Mouse (Mus musculus): ENCODE results near the gene OR5BS1P. TPM values are rescaled to one million over a fixed set of nuclear protein-coding genes. Genes with fewer than 3 reads are reported as not detected.
"Not testable (repeated sequence)": the region's sequence is repeated elsewhere in the genome, so short reads cannot be mapped to it uniquely, and the experiment has no call there.

The OR5BS1P gene
- polyA plus RNA-seq, 1 experiment from 2014 or later: not detected

- H3K4me1 ChIP-seq: peaks cover 5% of the 10 kb centered on the region; the same call in 1 of the 2 replicates
- H3K4me3 ChIP-seq: peak overlapping the region; percentile 17; the same call in 1 of the 2 replicates
- H3K4me2 ChIP-seq: peak overlapping the region; percentile 40
- no peak overlapping the region for H3K9ac ChIP-seq
- H3K27ac ChIP-seq: no peak overlapping the region
- ATAC-seq (replicated peaks): no peak; the same call in 1 of the 2 replicates
- no peaks in the 10 kb centered on the region for H3K36me3 ChIP-seq (replicated peaks)
- no peaks in the 10 kb centered on the region for H3K9me3 ChIP-seq
- WGBS: 22% methylated on average over 25 of the region's 25 CpGs
- no peaks in the 10 kb centered on the region for H3K27me3 ChIP-seq (replicated peaks)
Measured at GRCm38 (mm10) chr15:98510438-98511385, 41.0 kb downstream of the OR5BS1P start.

GRCm38 (mm10) chr15:98511386-98511928, 41.8 kb downstream of the OR5BS1P start:
- H3K4me3 ChIP-seq: no peak overlapping the region
- no peaks in the 10 kb centered on the region for H3K36me3 ChIP-seq (replicated peaks)
- 45% methylated on average over 13 of the region's 13 CpGs for WGBS
- H3K9ac ChIP-seq: no peak overlapping the region
- ATAC-seq (replicated peaks): no peak
- no peaks in the 10 kb centered on the region for H3K27me3 ChIP-seq (replicated peaks)
- peaks cover 5% of the 10 kb centered on the region; the same call in 1 of the 2 replicates for H3K4me1 ChIP-seq
- no peaks in the 10 kb centered on the region for H3K9me3 ChIP-seq
- no peak overlapping the region for H3K4me2 ChIP-seq
- H3K27ac ChIP-seq: no peak overlapping the region

- no peaks in the 10 kb centered on the region for H3K9me3 ChIP-seq
- 48% methylated on average over 8 of the region's 8 CpGs for WGBS
- H3K4me3 ChIP-seq: no peak overlapping the region
- no peak for ATAC-seq (replicated peaks)
- H3K4me2 ChIP-seq: no peak overlapping the region
- H3K4me1 ChIP-seq: peaks cover 5% of the 10 kb centered on the region; the same call in 1 of the 2 replicates
- H3K27ac ChIP-seq: no peak overlapping the region
- no peak overlapping the region for H3K9ac ChIP-seq
- no peaks in the 10 kb centered on the region for H3K27me3 ChIP-seq (replicated peaks)
- no peaks in the 10 kb centered on the region for H3K36me3 ChIP-seq (replicated peaks)
Measured at GRCm38 (mm10) chr15:98512232-98512631, 42.5 kb downstream of the OR5BS1P start.

GRCm38 (mm10) chr15:98512799-98513321, 43.2 kb downstream of the OR5BS1P start:
- no peaks in the 10 kb centered on the region for H3K27me3 ChIP-seq (replicated peaks)
- no peak overlapping the region for H3K4me2 ChIP-seq
- no peak overlapping the region for H3K27ac ChIP-seq
- ATAC-seq (replicated peaks): no peak
- WGBS: 59% methylated on average over 17 of the region's 17 CpGs
- H3K9ac ChIP-seq: no peak overlapping the region
- no peak overlapping the region for H3K4me3 ChIP-seq
- peaks cover 2% of the 10 kb centered on the region; the same call in 1 of the 2 replicates for H3K36me3 ChIP-seq (replicated peaks)
- H3K4me1 ChIP-seq: peaks cover 5% of the 10 kb centered on the region; the same call in 1 of the 2 replicates
- no peaks in the 10 kb centered on the region for H3K9me3 ChIP-seq

- H3K27ac ChIP-seq; H3K9ac ChIP-seq; H3K4me3 ChIP-seq; H3K27me3 ChIP-seq (replicated peaks); H3K4me1 ChIP-seq; H3K4me2 ChIP-seq; ATAC-seq (replicated peaks); H3K36me3 ChIP-seq (replicated peaks); H3K9me3 ChIP-seq: not testable (repeated sequence)
- 73% methylated on average over 3 of the region's 3 CpGs for WGBS
Measured at GRCm38 (mm10) chr15:98513676-98514075, 44.0 kb downstream of the OR5BS1P start.

- H3K27ac ChIP-seq: no peak overlapping the region
- H3K36me3 ChIP-seq (replicated peaks): peaks cover 8% of the 10 kb centered on the region; the same call in 1 of the 2 replicates
- H3K4me2 ChIP-seq: no peak overlapping the region
- 87% methylated on average over 8 of the region's 8 CpGs for WGBS
- H3K4me1 ChIP-seq: peaks cover 5% of the 10 kb centered on the region; the same call in 1 of the 2 replicates
- H3K9ac ChIP-seq: no peak overlapping the region
- ATAC-seq (replicated peaks): no peak
- no peak overlapping the region for H3K4me3 ChIP-seq
- no peaks in the 10 kb centered on the region for H3K9me3 ChIP-seq
- no peaks in the 10 kb centered on the region for H3K27me3 ChIP-seq (replicated peaks)
Measured at GRCm38 (mm10) chr15:98514146-98514545, 44.5 kb downstream of the OR5BS1P start.

- WGBS: 91% methylated on average over 2 of the region's 2 CpGs
- H3K4me2 ChIP-seq; H3K4me1 ChIP-seq; H3K9me3 ChIP-seq; ATAC-seq (replicated peaks); H3K27ac ChIP-seq; H3K27me3 ChIP-seq (replicated peaks); H3K9ac ChIP-seq; H3K4me3 ChIP-seq: not testable (repeated sequence)
- H3K36me3 ChIP-seq (replicated peaks): peaks cover 13% of the 10 kb centered on the region; the same call in 1 of the 2 replicates
Measured at GRCm38 (mm10) chr15:98514845-98515244, 45.1 kb downstream of the OR5BS1P start.

- H3K27me3 ChIP-seq (replicated peaks): no peaks in the 10 kb centered on the region
- peaks cover 28% of the 10 kb centered on the region; the same call in 1 of the 2 replicates for H3K36me3 ChIP-seq (replicated peaks)
- WGBS: 71% methylated on average over 16 of the region's 16 CpGs
- H3K4me2 ChIP-seq: no peak overlapping the region
- H3K9ac ChIP-seq: no peak overlapping the region
- H3K4me1 ChIP-seq: no peaks in the 10 kb centered on the region
- ATAC-seq (replicated peaks): no peak
- no peaks in the 10 kb centered on the region for H3K9me3 ChIP-seq
- no peak overlapping the region for H3K27ac ChIP-seq
- H3K4me3 ChIP-seq: no peak overlapping the region
Measured at GRCm38 (mm10) chr15:98517380-98518355, 48.0 kb downstream of the OR5BS1P start.

GRCm38 (mm10) chr15:98521245-98521644, 51.5 kb downstream of the OR5BS1P start:
- ATAC-seq (replicated peaks): no peak
- no peaks in the 10 kb centered on the region for H3K4me1 ChIP-seq
- no peaks in the 10 kb centered on the region for H3K9me3 ChIP-seq
- H3K36me3 ChIP-seq (replicated peaks): peaks cover 48% of the 10 kb centered on the region
- no peak overlapping the region for H3K4me3 ChIP-seq
- H3K9ac ChIP-seq: no peak overlapping the region
- H3K27ac ChIP-seq: no peak overlapping the region
- H3K4me2 ChIP-seq: no peak overlapping the region
- WGBS: 91% methylated on average over 3 of the region's 3 CpGs
- no peaks in the 10 kb centered on the region for H3K27me3 ChIP-seq (replicated peaks)

GRCm38 (mm10) chr15:98526057-98526456, 56.4 kb downstream of the OR5BS1P start:
- peaks cover 61% of the 10 kb centered on the region for H3K36me3 ChIP-seq (replicated peaks)
- WGBS: 76% methylated on average over 5 of the region's 5 CpGs
- H3K9me3 ChIP-seq: no peaks in the 10 kb centered on the region
- no peaks in the 10 kb centered on the region for H3K27me3 ChIP-seq (replicated peaks)
- H3K4me3 ChIP-seq: no peak overlapping the region
- no peak overlapping the region for H3K9ac ChIP-seq
- H3K4me2 ChIP-seq: no peak overlapping the region
- no peak for ATAC-seq (replicated peaks)
- H3K4me1 ChIP-seq: peaks cover 3% of the 10 kb centered on the region; the same call in 1 of the 2 replicates
- H3K27ac ChIP-seq: no peak overlapping the region

- Histone ChIP-seq H3K27me3 (replicated peaks) (no peaks in the 10 kb centered on the region), H3K27ac (no peak overlapping the region), H3K4me3 (no peak overlapping the region), H3K36me3 (replicated peaks) (peaks cover 56% of the 10 kb centered on the region), H3K4me1 (peaks cover 12% of the 10 kb centered on the region), H3K9ac (no peak overlapping the region), H3K9me3 (no peaks in the 10 kb centered on the region), H3K4me2 (no peak overlapping the region)
- 93% methylated on average over 5 of the region's 5 CpGs for WGBS
- ATAC-seq (replicated peaks): no peak
Measured at GRCm38 (mm10) chr15:98527056-98527771, 57.5 kb downstream of the OR5BS1P start.

Measured in midbrain, embryonic 15.5 days (tissue).